Mouse (Mus musculus) lung, embryonic 15.5 days (tissue): ENCODE data around the gene Hmga2. TPM values are rescaled to one million over a fixed set of nuclear protein-coding genes. Genes with fewer than 3 reads are reported as not detected.

ENCODE experiments used
- ATAC-seq: fragments of 200-750 bp; cut with Nextera tagmentation; 2 replicates; pipeline ENCODE4 v1.8.0; 2017; ENCODE audit warnings: moderate number of reproducible peaks, borderline replicate concordance; ENCODE audit not compliant: low FRiP score, low TSS enrichment; ENCODE audit errors: extremely low read depth
- H3K27ac ChIP-seq: fragments of 300-500 bp; sonication (generic); 2 replicates; pipeline ENCODE4 v1.5.1; 2015; ENCODE audit warnings: moderate library complexity, mild to moderate bottlenecking, inconsistent platforms
- H3K27me3 ChIP-seq: fragments of 300-500 bp; sonication (generic); 2 replicates; pipeline ENCODE4 v1.6.1; 2015; ENCODE audit warnings: inconsistent platforms
- H3K36me3 ChIP-seq: fragments of 300-500 bp; sonication (generic); 2 replicates; pipeline ENCODE4 v1.6.1; 2015; ENCODE audit warnings: inconsistent platforms
- H3K4me1 ChIP-seq: fragments of 300-500 bp; sonication (generic); 2 replicates; pipeline ENCODE4 v1.6.1; 2015; ENCODE audit warnings: inconsistent platforms
- H3K4me2 ChIP-seq: fragments of 300-500 bp; sonication (generic); 2 replicates; pipeline ENCODE4 v1.6.1; 2015; ENCODE audit warnings: inconsistent platforms, mild to moderate bottlenecking, moderate library complexity
- H3K4me3 ChIP-seq: fragments of 300-500 bp; sonication (generic); 2 replicates; pipeline ENCODE4 v1.5.1; 2015; ENCODE audit warnings: mild to moderate bottlenecking, inconsistent platforms
- H3K9ac ChIP-seq: fragments of 300-500 bp; sonication (generic); 2 replicates; pipeline ENCODE4 v1.6.1; 2015; ENCODE audit warnings: inconsistent platforms
- H3K9me3 ChIP-seq: fragments of 300-500 bp; sonication (generic); 2 replicates; pipeline ENCODE4 v1.6.1; 2016; ENCODE audit warnings: inconsistent platforms
- WGBS: fragments of 180-500 bp; shearing (Covaris S2); methylation state at CpG from one replicate; pipeline ENCODE4 v1.1.7; 2015; 5-methylcytosine and 5-hydroxymethylcytosine counted together
- polyA plus RNA-seq: library from polyadenylated mRNA; unstranded; fragments of >200 nt; fragmentation: Nextera tagmentation; extraction: Ambion mirVana; gene quantifications from 2 replicates; pipeline ENCODE4 v1.2.1, GENCODE M21; 2015

Hmga2 gene
- polyA plus RNA-seq, 1 experiment from 2014 or later: 7.8 TPM

DNA sequence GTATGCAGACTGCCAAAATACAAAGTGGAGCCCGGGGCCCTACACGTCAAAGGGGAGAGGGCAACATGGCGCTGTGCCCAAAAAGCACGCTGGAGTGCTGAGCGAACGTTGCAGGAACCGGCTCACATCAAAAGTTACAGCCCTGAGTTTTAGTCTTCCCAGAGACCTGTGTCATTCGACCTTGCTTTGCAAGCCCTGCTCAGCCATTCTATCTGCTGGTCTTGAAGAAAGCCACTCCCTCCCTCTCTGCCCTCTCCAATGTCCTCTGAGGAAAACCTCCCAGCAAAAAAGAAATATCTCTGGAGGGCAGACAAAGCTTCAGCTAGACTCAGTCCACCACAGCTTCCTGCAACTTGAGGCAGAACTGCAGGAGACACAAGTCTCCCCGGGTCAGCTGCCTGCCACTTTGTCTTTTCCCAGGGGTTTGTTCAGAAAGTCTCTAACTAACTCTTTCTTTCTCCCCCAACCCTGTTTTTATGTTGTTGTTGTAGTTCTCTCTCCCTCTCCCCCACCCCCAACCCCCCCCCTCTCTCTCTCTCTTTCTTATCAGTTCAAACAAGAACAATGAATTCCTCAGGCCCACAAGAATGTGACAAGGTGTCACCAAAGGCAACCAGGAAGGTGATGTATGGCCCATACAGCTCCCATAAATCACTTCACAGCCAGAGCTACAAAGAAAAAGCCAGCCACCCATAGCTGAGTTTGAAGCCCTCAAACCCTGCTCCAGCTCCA, 43.4 kb downstream of the Hmga2 start:
- 0 out of 2 replicates have a peak, but pooled peaks have one; percentile 22 for ATAC-seq
- WGBS: 5% methylated on average over 9 of the region's 9 CpGs
- Histone ChIP-seq H3K4me3 (no peak overlapping the region), H3K27me3 (no peaks in the 10 kb centered on the region), H3K4me2 (no peak overlapping the region), H3K9me3 (no peaks in the 10 kb centered on the region), H3K4me1 (peaks cover 47% of the 10 kb centered on the region), H3K36me3 (no peaks in the 10 kb centered on the region), H3K27ac (peak overlapping the region; percentile 20), H3K9ac (no peak overlapping the region)

DNA sequence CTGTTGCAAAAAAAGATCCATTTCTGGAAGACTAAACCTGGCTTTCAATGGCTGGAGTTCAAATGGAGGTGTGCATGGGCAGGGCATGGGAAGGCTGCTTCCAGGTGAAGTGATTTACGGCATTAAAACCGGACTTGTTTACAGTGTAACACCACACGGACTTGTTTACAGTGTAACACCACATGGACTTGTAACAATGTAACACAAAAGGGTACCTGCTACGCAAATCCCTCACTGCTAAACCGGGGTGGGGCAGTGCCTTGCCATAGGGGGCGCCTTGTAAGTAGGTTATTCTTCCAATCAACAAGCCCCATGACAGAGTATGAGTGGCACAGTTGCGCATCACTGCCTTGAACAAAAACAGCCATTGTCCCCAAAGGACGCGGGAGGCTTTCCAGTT, 44.2 kb downstream of the Hmga2 start:
- H3K27ac ChIP-seq: no peak overlapping the region
- no peak for ATAC-seq
- peaks cover 55% of the 10 kb centered on the region for H3K4me1 ChIP-seq
- H3K4me2 ChIP-seq: no peak overlapping the region
- no peaks in the 10 kb centered on the region for H3K9me3 ChIP-seq
- WGBS: 68% methylated on average over 9 of the region's 9 CpGs
- no peaks in the 10 kb centered on the region for H3K36me3 ChIP-seq
- no peak overlapping the region for H3K9ac ChIP-seq
- no peaks in the 10 kb centered on the region for H3K27me3 ChIP-seq
- no peak overlapping the region for H3K4me3 ChIP-seq

DNA sequence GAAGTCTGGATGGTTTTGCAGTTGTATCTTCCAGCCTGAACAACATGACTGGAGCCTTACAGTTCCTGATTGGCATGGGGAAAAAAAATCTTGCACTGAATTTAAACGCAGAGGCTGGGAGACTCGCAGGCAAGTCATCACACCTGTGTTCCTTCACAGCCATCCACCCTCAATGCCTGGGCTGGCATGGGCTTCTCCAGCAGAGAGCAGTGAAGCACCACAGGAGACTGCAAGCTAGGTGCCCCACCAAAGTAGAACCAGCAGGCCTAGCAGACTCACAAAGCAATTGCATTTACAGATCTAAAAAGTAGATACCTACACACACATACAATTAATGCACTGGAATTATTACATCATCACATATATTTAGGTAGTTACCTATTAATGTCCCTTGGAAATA, 44.8 kb downstream of the Hmga2 start:
- no peak overlapping the region for H3K27ac ChIP-seq
- 34% methylated on average over 2 of the region's 2 CpGs for WGBS
- H3K27me3 ChIP-seq: no peaks in the 10 kb centered on the region
- no peak for ATAC-seq
- no peak overlapping the region for H3K9ac ChIP-seq
- no peak overlapping the region for H3K4me3 ChIP-seq
- peaks cover 55% of the 10 kb centered on the region for H3K4me1 ChIP-seq
- no peak overlapping the region for H3K4me2 ChIP-seq
- H3K36me3 ChIP-seq: no peaks in the 10 kb centered on the region
- H3K9me3 ChIP-seq: no peaks in the 10 kb centered on the region

DNA sequence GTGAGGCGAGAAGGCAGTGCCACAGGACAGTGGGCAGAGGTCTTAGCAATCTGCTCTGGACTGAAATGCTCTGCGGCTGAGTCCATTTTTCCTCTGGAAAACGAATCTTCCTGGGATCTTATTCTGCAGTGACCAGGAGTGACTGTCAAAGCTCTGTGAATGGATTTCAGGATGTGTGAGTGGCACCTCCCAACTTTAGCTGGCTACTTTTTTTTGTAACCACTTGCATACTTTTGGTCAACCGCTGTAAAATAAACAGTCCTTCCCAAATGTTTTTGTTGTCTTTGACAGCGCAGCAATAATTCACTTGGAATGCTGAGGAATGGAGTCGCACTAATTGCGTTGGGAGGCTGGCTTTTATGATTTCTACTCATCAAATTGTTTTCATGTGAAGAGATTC, 45.8 kb downstream of the Hmga2 start:
- WGBS: 29% methylated on average over 7 of the region's 7 CpGs
- Histone ChIP-seq H3K27ac (peak overlapping the region; percentile 68; the same call in 1 of the 2 replicates), H3K9ac (no peak overlapping the region), H3K4me1 (peaks cover 55% of the 10 kb centered on the region), H3K27me3 (no peaks in the 10 kb centered on the region), H3K9me3 (no peaks in the 10 kb centered on the region), H3K4me2 (no peak overlapping the region), H3K4me3 (no peak overlapping the region), H3K36me3 (no peaks in the 10 kb centered on the region)
- ATAC-seq: no peak

DNA sequence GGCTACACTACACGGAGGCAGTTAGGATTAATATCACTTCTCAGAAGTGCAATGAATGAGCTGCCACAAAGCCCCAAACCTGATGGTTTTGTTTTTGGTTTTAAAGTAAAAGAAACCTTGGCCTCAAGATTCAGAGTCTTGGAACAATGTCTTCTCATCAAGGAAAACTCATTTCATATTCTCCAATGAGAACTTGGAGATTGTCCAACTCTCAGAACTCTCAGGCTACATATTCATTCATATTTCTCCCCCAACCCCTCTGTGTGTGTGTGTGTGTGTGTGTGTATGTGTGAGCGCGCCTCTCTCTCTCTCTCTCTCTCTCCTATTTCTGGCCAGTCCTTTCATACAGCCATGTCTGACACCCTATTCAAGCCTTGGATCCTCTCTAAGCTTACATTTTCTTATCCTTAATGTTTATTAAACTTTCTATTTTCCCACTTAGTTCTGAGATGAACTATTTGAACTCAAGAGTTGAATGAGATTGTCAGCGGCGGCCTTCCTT, 46.5 kb downstream of the Hmga2 start:
- Histone ChIP-seq H3K9me3 (no peaks in the 10 kb centered on the region), H3K4me3 (no peak overlapping the region), H3K36me3 (no peaks in the 10 kb centered on the region), H3K4me1 (peaks cover 55% of the 10 kb centered on the region), H3K4me2 (no peak overlapping the region), H3K27ac (peak overlapping the region; percentile 68), H3K27me3 (no peaks in the 10 kb centered on the region), H3K9ac (no peak overlapping the region)
- WGBS: 33% methylated on average over 5 of the region's 5 CpGs
- ATAC-seq: peak; percentile 52; the same call in 1 of the 2 replicates

DNA sequence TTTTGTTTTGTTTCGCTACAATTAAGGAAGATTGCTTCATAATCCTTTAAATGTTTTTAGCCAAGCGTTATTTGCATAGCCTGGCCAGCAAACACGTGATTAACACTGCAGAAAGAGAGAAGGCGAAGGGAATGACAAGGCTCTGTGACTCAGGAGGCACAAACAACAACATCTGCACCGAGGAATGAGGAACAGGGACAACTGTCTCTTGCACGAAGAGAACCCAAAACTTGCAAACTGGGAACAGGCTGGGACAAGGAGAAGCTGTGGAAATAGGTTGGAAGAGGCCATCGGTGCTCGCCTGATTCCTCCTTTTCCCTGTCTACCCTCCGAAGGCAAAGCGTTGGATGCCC, 47.1 kb downstream of the Hmga2 start:
- H3K9me3 ChIP-seq: no peaks in the 10 kb centered on the region
- H3K9ac ChIP-seq: no peak overlapping the region
- H3K27me3 ChIP-seq: no peaks in the 10 kb centered on the region
- H3K36me3 ChIP-seq: no peaks in the 10 kb centered on the region
- H3K4me3 ChIP-seq: no peak overlapping the region
- peak; percentile 7; the same call in 1 of the 2 replicates for ATAC-seq
- H3K4me1 ChIP-seq: peaks cover 55% of the 10 kb centered on the region
- 55% methylated on average over 10 of the region's 10 CpGs for WGBS
- H3K27ac ChIP-seq: peak overlapping the region; percentile 68
- peak overlapping the region; percentile 38 for H3K4me2 ChIP-seq

DNA sequence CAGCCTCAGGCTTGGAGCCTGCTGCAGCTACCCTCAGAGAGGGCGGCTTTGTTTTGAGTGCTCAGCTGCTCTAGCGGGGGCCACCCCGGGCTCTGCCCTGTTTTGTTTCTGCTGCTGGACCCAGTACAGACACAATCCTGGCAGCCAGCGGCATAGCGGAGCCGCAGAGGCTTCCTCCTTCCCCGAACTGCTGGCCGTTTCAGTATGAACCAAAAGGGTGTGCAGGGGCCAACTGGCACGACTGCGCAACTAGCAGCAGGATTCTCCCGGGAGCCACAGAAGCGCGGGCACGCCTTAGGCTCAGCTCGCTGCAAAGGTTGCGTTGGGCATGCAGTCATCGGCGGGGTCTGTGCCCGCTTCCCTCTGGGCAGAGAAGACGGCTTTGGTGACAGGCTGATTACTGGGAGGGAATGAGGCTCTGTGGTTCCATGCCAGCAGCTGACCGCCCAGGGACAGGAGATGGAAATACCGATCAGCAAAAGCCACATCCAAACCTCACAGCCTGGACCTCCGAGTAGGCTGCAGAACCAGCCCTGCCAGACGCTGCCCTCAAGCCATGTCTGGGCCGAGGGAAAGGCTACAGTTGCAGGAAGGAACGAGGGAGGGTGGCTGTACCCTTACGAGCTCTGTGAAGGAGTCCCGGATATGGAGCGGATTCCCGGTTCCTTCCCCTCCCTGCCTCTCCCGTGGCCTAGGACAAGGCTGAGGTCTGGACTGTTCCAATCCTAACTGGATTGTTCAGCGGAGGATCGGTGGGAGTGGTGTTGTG, 47.7 kb downstream of the Hmga2 start:
- no peaks in the 10 kb centered on the region for H3K9me3 ChIP-seq
- H3K36me3 ChIP-seq: no peaks in the 10 kb centered on the region
- no peaks in the 10 kb centered on the region for H3K27me3 ChIP-seq
- 52% methylated on average over 33 of the region's 33 CpGs for WGBS
- H3K27ac ChIP-seq: peak overlapping the region; percentile 68
- peak overlapping the region; percentile 38 for H3K4me2 ChIP-seq
- peak overlapping the region; percentile 21 for H3K9ac ChIP-seq
- H3K4me1 ChIP-seq: peaks cover 52% of the 10 kb centered on the region
- no peak overlapping the region for H3K4me3 ChIP-seq
- ATAC-seq: peak; percentile 20; the same call in 1 of the 2 replicates

DNA sequence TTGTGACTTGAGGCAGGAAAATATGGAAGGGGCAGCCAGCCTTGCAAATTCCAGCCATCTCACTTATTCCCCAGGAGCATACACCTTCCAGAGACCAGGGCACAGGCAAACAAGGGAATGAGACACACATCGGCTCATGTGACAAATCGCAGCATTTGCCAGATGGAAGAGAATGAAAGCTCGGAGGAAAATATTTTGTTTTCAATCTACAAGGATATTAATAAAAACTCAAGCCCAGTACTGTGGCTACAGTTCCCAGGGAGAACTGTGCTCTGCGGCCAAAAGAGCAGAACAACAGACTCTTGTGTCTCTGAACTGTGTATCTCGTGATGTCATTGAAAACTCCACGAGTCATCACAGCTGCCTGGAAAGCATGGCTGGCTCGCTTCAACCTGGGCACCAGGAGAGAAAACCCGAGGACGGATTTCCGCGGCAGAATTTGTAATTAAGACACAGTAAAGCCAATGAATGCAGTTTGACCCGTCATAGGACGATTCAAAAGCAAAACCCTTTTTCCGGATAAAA, 50.1 kb downstream of the Hmga2 start:
- Histone ChIP-seq H3K9me3 (no peaks in the 10 kb centered on the region), H3K36me3 (no peaks in the 10 kb centered on the region), H3K4me3 (no peak overlapping the region), H3K9ac (no peak overlapping the region), H3K4me2 (no peak overlapping the region), H3K27me3 (no peaks in the 10 kb centered on the region), H3K4me1 (peaks cover 55% of the 10 kb centered on the region), H3K27ac (no peak overlapping the region)
- WGBS: 78% methylated on average over 14 of the region's 14 CpGs
- no peak for ATAC-seq

DNA sequence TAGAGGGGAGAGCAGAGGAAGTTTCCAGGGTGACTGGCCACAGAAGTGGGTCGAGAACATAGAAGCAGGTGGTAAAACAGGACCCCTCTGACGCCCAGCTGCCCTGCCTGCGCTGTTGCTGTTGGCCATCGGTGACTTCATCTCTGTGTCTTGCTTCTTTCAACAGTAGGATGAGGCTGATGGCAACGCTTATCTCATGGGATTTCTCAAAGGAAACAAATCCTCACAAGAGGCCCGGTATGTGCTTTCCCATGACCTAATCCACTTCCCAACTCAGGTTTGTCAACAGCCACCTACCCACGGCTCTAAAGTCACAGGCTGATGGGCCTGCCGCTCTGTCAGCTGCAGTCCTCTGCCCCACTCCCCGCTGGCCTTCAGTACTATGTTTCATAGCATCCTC, 52.3 kb downstream of the Hmga2 start:
- no peak overlapping the region for H3K9ac ChIP-seq
- H3K9me3 ChIP-seq: no peaks in the 10 kb centered on the region
- WGBS: 49% methylated on average over 9 of the region's 9 CpGs
- no peaks in the 10 kb centered on the region for H3K36me3 ChIP-seq
- ATAC-seq: no peak
- H3K4me1 ChIP-seq: peaks cover 49% of the 10 kb centered on the region
- no peak overlapping the region for H3K4me2 ChIP-seq
- H3K27ac ChIP-seq: no peak overlapping the region
- H3K27me3 ChIP-seq: no peaks in the 10 kb centered on the region
- H3K4me3 ChIP-seq: no peak overlapping the region

DNA sequence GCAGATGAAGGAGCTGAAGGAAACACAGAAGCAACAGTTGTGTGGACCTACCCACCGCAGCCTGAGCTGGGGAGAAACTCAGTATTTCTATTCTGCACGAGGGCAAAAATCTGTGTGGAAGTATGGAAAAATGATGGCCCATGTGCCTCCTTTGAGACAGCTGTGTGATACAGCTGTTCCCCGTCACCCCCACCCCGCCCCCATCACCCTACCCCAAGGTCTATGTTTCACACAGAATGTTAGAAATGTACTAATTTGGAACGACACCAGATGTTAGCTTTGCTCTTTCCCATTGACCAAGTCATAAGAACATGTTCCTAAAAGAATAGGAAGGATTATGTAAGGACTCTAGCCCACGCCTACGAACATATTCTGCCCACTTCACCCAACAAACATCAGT, 53.0 kb downstream of the Hmga2 start:
- peaks cover 44% of the 10 kb centered on the region for H3K4me1 ChIP-seq
- H3K27me3 ChIP-seq: no peaks in the 10 kb centered on the region
- H3K27ac ChIP-seq: peak overlapping the region; percentile 82
- no peaks in the 10 kb centered on the region for H3K9me3 ChIP-seq
- H3K36me3 ChIP-seq: no peaks in the 10 kb centered on the region
- 46% methylated on average over 7 of the region's 7 CpGs for WGBS
- no peak overlapping the region for H3K4me2 ChIP-seq
- no peak overlapping the region for H3K4me3 ChIP-seq
- no peak for ATAC-seq
- H3K9ac ChIP-seq: no peak overlapping the region

DNA sequence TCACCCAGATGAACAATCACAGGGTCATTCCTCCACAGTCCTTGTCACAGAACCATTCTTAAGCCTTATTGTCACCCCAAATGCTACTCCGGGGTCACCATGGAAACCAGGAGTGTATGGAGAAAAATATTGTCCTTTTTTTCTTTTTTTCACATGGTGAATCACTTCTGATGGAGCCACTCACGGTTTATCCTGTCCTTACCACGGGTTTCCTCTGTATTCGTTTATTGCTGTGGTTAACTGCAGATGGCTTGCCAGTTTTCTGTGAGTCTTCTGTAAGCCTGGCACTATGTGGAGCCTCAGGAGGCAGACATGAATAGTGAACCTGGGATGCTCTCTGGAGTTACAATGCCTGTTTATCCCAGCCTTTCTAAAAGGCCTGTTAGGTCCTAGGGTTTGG, 53.4 kb downstream of the Hmga2 start:
- no peak for ATAC-seq
- 58% methylated on average over 4 of the region's 4 CpGs for WGBS
- no peaks in the 10 kb centered on the region for H3K9me3 ChIP-seq
- peak overlapping the region; percentile 82 for H3K27ac ChIP-seq
- H3K4me1 ChIP-seq: peaks cover 44% of the 10 kb centered on the region
- H3K27me3 ChIP-seq: no peaks in the 10 kb centered on the region
- H3K9ac ChIP-seq: no peak overlapping the region
- H3K4me3 ChIP-seq: no peak overlapping the region
- H3K4me2 ChIP-seq: peak overlapping the region; percentile 36; the same call in 1 of the 2 replicates
- H3K36me3 ChIP-seq: no peaks in the 10 kb centered on the region

DNA sequence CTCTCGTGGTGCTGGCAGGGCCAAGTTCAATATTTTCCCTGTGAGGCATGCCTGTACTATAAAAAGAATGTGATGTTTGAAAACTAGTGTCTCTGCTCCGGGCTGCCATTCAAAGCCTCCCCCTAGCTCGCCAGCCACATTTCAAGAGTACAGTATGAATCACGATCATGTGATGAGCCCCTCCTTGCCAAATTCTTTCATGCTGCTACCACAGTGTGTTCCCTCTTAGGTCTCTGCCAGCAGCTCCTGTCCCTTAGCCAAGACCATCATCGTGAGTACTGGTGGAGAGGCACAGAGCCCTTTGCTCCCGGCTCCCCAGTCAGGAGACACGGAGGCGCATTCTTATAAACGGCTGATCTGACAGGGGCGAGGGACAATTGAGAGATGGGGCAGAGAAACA, 54.2 kb downstream of the Hmga2 start:
- peak; percentile 91 for ATAC-seq
- no peaks in the 10 kb centered on the region for H3K27me3 ChIP-seq
- H3K36me3 ChIP-seq: no peaks in the 10 kb centered on the region
- H3K4me3 ChIP-seq: no peak overlapping the region
- H3K9ac ChIP-seq: no peak overlapping the region
- peaks cover 44% of the 10 kb centered on the region for H3K4me1 ChIP-seq
- peak overlapping the region; percentile 82 for H3K27ac ChIP-seq
- H3K4me2 ChIP-seq: peak overlapping the region; percentile 36
- no peaks in the 10 kb centered on the region for H3K9me3 ChIP-seq
- WGBS: 9% methylated on average over 10 of the region's 10 CpGs
